Mouse (Mus musculus): ENCODE data around the gene Pnkd. TPM values are rescaled to one million over a fixed set of nuclear protein-coding genes. Genes with fewer than 3 reads are reported as not detected.

The Pnkd gene
- polyA plus RNA-seq, 1 experiment from 2014 or later: 112 TPM

- no peaks in the 10 kb centered on the region for H3K9me3 ChIP-seq
- H3K4me1 ChIP-seq: no peaks in the 10 kb centered on the region
- no peaks in the 10 kb centered on the region for H3K27me3 ChIP-seq
- WGBS: 93% methylated on average over 13 of the region's 13 CpGs
- no peak overlapping the region for H3K4me3 ChIP-seq
- no peak overlapping the region for H3K9ac ChIP-seq
- no peak overlapping the region for H3K27ac ChIP-seq
- no peak for ATAC-seq (ENCODE audit: low FRiP score, low read depth)
- peaks cover 58% of the 10 kb centered on the region for H3K36me3 ChIP-seq
- no peak overlapping the region for H3K4me2 ChIP-seq (replicated peaks)
Observed at GRCm38 (mm10) chr1:74351185-74351769, 66.5 kb downstream of the Pnkd start.

DNA sequence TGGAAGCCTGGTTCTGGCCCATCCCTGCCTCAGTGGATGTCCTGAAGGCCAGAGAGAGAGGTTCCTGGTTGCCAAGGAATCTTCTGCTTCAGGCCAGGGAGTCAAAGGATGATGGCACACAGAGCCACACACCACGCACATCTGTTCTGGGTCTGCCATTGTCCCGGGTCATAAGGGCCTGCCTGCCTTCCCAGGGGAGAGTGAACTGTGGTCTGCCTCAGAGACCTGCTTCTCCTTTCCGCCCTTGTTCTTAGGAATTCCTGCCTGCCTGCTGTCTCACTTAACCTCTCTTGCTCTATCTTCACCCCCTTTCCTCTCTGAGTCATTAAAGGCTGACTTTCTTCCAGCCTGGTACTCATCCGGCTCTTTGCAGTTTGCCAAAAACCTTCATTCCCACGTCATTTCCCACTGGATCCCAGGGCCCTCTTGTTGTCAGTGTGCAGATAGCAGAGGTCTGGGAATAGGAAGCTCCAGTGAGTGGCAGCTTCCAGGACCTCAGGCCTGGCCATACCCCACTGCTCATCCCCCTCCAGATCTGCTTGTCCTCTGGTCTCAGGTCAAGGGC is 67.9 kb downstream of the Pnkd start:
- Histone ChIP-seq H3K27ac (no peak overlapping the region), H3K4me1 (no peaks in the 10 kb centered on the region), H3K27me3 (no peaks in the 10 kb centered on the region), H3K4me3 (no peak overlapping the region), H3K4me2 (replicated peaks) (no peak overlapping the region), H3K36me3 (peaks cover 56% of the 10 kb centered on the region), H3K9ac (no peak overlapping the region), H3K9me3 (no peaks in the 10 kb centered on the region)
- no peak for ATAC-seq (ENCODE audit: low FRiP score, low read depth)
- WGBS: 72% methylated on average over 5 of the region's 5 CpGs

- H3K9me3 ChIP-seq: no peaks in the 10 kb centered on the region
- H3K36me3 ChIP-seq: peaks cover 49% of the 10 kb centered on the region
- H3K27ac ChIP-seq: no peak overlapping the region
- H3K9ac ChIP-seq: no peak overlapping the region
- H3K4me3 ChIP-seq: no peak overlapping the region
- H3K27me3 ChIP-seq: no peaks in the 10 kb centered on the region
- H3K4me1 ChIP-seq: no peaks in the 10 kb centered on the region
- 93% methylated on average over 9 of the region's 9 CpGs for WGBS
- H3K4me2 ChIP-seq (replicated peaks): no peak overlapping the region
- no peak for ATAC-seq (ENCODE audit: low FRiP score, low read depth)
Observed at GRCm38 (mm10) chr1:74353453-74354229, 68.9 kb downstream of the Pnkd start.

- Histone ChIP-seq H3K9ac (no peak overlapping the region), H3K4me1 (peaks cover 7% of the 10 kb centered on the region; the same call in 1 of the 2 replicates), H3K4me3 (no peak overlapping the region), H3K36me3 (peaks cover 14% of the 10 kb centered on the region), H3K27me3 (no peaks in the 10 kb centered on the region), H3K27ac (no peak overlapping the region), H3K4me2 (replicated peaks) (no peak overlapping the region), H3K9me3 (no peaks in the 10 kb centered on the region)
- no peak for ATAC-seq (ENCODE audit: low FRiP score, low read depth)
Observed at GRCm38 (mm10) chr1:74357531-74357930, 72.8 kb downstream of the Pnkd start.

GRCm38 (mm10) chr1:74359952-74360517 is 75.3 kb downstream of the Pnkd start:
- no peak overlapping the region for H3K27ac ChIP-seq
- no peak overlapping the region for H3K9ac ChIP-seq
- WGBS: 70% methylated on average over 5 of the region's 5 CpGs
- no peak overlapping the region for H3K4me3 ChIP-seq
- H3K27me3 ChIP-seq: no peaks in the 10 kb centered on the region
- H3K36me3 ChIP-seq: no peaks in the 10 kb centered on the region
- peaks cover 15% of the 10 kb centered on the region for H3K4me1 ChIP-seq
- no peak overlapping the region for H3K4me2 ChIP-seq (replicated peaks)
- H3K9me3 ChIP-seq: no peaks in the 10 kb centered on the region
- no peak for ATAC-seq (ENCODE audit: low FRiP score, low read depth)

- ATAC-seq (ENCODE audit: low FRiP score, low read depth): peak; percentile 74; the same call in 1 of the 2 replicates
- 0 out of 2 replicates have a peak within 1 kb of the TSS, but pooled peaks have one; percentile 19 for H3K9ac ChIP-seq
- H3K4me2 ChIP-seq (replicated peaks): peak within 1 kb of the TSS; percentile 43
- H3K4me3 ChIP-seq: peak within 1 kb of the TSS; percentile 16
- no peaks in the 10 kb centered on the region for H3K9me3 ChIP-seq
- H3K27me3 ChIP-seq: no peaks in the 10 kb centered on the region
- H3K27ac ChIP-seq: peak within 1 kb of the TSS; percentile 61; the same call in 1 of the 2 replicates
- WGBS: 0% methylated on average over 2 of the region's 2 CpGs
- H3K4me1 ChIP-seq: peaks cover 15% of the 10 kb centered on the region
- H3K36me3 ChIP-seq: no peaks in the 10 kb centered on the region
Observed at GRCm38 (mm10) chr1:74361812-74362211, 77.1 kb downstream of the Pnkd start, which contains the start of gene Catip. Catip (plus strand) TSS chr1:74362108.

- Histone ChIP-seq H3K27ac (peak overlapping the region; percentile 61; the same call in 1 of the 2 replicates), H3K9me3 (no peaks in the 10 kb centered on the region), H3K4me1 (peaks cover 15% of the 10 kb centered on the region), H3K4me3 (peak overlapping the region; percentile 16), H3K4me2 (replicated peaks) (peak overlapping the region; percentile 43), H3K27me3 (0 out of 2 replicates have a peak, but pooled peaks cover under 1% of the 10 kb centered on the region), H3K36me3 (no peaks in the 10 kb centered on the region), H3K9ac (0 out of 2 replicates have a peak overlapping the region, but pooled peaks have one; percentile 19)
- WGBS: 61% methylated on average over 17 of the region's 17 CpGs
- no peak for ATAC-seq (ENCODE audit: low FRiP score, low read depth)
Observed at GRCm38 (mm10) chr1:74362325-74363229, 77.8 kb downstream of the Pnkd start.

DNA sequence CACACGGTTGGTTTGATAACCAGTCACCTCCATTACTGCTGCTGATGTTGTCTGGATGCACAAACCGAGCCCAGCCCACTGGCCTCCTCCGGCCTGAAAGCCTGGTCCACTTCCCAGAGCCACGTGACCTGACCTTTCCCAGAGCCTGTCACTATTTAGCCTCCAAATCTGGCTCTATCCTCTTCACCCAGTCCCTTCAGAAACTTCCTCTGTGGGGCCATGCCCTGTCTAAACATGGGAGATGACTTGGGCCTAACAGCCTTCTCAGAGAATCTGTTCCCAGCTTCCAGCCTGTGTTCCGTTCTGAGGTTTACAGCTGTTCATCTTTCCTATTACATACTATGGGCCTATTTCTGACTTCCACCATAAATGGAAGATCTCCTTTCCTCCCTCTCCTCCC is 78.7 kb downstream of the Pnkd start:
- no peak overlapping the region for H3K4me2 ChIP-seq (replicated peaks)
- 0 out of 2 replicates have a peak, but pooled peaks cover 2% of the 10 kb centered on the region for H3K27me3 ChIP-seq
- no peaks in the 10 kb centered on the region for H3K36me3 ChIP-seq
- no peaks in the 10 kb centered on the region for H3K9me3 ChIP-seq
- no peak overlapping the region; the same call in 1 of the 2 replicates for H3K27ac ChIP-seq
- ATAC-seq (ENCODE audit: low FRiP score, low read depth): no peak
- WGBS: 56% methylated on average over 5 of the region's 5 CpGs
- no peak overlapping the region for H3K9ac ChIP-seq
- H3K4me3 ChIP-seq: no peak overlapping the region
- H3K4me1 ChIP-seq: peaks cover 22% of the 10 kb centered on the region

DNA sequence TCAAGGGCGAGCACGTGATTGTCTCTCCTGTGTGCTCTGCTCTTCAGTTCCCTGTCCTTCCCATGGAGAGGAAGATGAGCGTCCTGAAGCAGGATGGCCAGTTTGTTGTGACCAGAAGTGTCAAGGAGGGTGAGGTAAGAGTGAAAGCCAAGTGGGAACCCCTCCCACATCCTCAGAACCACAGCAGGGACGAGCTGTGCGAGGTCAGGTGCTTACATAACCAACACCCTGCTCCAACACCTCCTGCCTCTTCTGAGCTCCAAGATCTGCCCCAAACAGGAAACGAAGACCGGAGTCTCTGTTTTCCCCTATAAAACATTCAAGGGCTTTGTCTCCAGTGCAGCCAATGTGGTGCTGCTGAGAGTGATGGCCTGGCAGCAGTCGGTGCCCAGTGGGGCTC is 79.5 kb downstream of the Pnkd start:
- no peak for ATAC-seq (ENCODE audit: low FRiP score, low read depth)
- H3K4me3 ChIP-seq: no peak overlapping the region
- H3K9ac ChIP-seq: no peak overlapping the region

GRCm38 (mm10) chr1:74367886-74368645 is 83.3 kb downstream of the Pnkd start:
- H3K36me3 ChIP-seq: no peaks in the 10 kb centered on the region
- no peak overlapping the region for H3K27ac ChIP-seq
- H3K4me2 ChIP-seq (replicated peaks): peak overlapping the region; percentile 65
- peak overlapping the region; percentile 35 for H3K4me3 ChIP-seq
- 15% methylated on average over 34 of the region's 34 CpGs for WGBS
- H3K9ac ChIP-seq: peak overlapping the region; percentile 53
- H3K27me3 ChIP-seq: 0 out of 2 replicates have a peak, but pooled peaks cover 2% of the 10 kb centered on the region
- ATAC-seq (ENCODE audit: low FRiP score, low read depth): peak; percentile 66; the same call in 1 of the 2 replicates
- H3K4me1 ChIP-seq: peaks cover 11% of the 10 kb centered on the region
- no peaks in the 10 kb centered on the region for H3K9me3 ChIP-seq

More for the DNA sequence above, 79.5 kb downstream of the Pnkd start:
- H3K4me1 ChIP-seq: peaks cover 23% of the 10 kb centered on the region
- 64% methylated on average over 8 of the region's 8 CpGs for WGBS
- H3K27me3 ChIP-seq: 0 out of 2 replicates have a peak, but pooled peaks cover 2% of the 10 kb centered on the region
- H3K9me3 ChIP-seq: no peaks in the 10 kb centered on the region
- no peak overlapping the region for H3K27ac ChIP-seq
- no peaks in the 10 kb centered on the region for H3K36me3 ChIP-seq
- H3K4me2 ChIP-seq (replicated peaks): no peak overlapping the region

Data from limb, embryonic 13.5 days (tissue).